Mouse (Mus musculus): ENCODE measurements around the gene Nepro.

Nepro gene

GRCm38 (mm10) chr16:44703458-44703857, 20.6 kb upstream of the Nepro start:
- DNase-seq (ENCODE audit: low spot score in 2 of 2): no peak

- no peak for DNase-seq (ENCODE audit: low spot score in 2 of 2)
Observed at GRCm38 (mm10) chr16:44716305-44717140, 7.6 kb upstream of the Nepro start.

GRCm38 (mm10) chr16:44717141-44717634, 6.9 kb upstream of the Nepro start:
- DNase-seq (ENCODE audit: low spot score in 2 of 2): no peak

- DNase-seq (ENCODE audit: low spot score in 2 of 2): no peak
Observed at GRCm38 (mm10) chr16:44717838-44718237, 6.3 kb upstream of the Nepro start.

GRCm38 (mm10) chr16:44719349-44719748, 4.8 kb upstream of the Nepro start:
- no peak for DNase-seq (ENCODE audit: low spot score in 2 of 2)

- DNase-seq (ENCODE audit: low spot score in 2 of 2): no peak
Observed at GRCm38 (mm10) chr16:44720518-44720917, 3.6 kb upstream of the Nepro start.

- no peak for DNase-seq (ENCODE audit: low spot score in 2 of 2)
Observed at GRCm38 (mm10) chr16:44722666-44723065, 1.4 kb upstream of the Nepro start.

- DNase-seq (ENCODE audit: low spot score in 2 of 2): no peak
Observed at GRCm38 (mm10) chr16:44724847-44725246, 746 bp downstream of the Nepro start.

- peak; percentile 64 to 79 for DNase-seq (ENCODE audit: low spot score in 2 of 2)
Observed at GRCm38 (mm10) chr16:44725286-44726223, 1.5 kb downstream of the Nepro start.

GRCm38 (mm10) chr16:44727525-44727924, 3.4 kb downstream of the Nepro start:
- DNase-seq (ENCODE audit: low spot score in 2 of 2): no peak

GRCm38 (mm10) chr16:44734059-44734458, 10.0 kb downstream of the Nepro start:
- DNase-seq (ENCODE audit: low spot score in 2 of 2): no peak

GRCm38 (mm10) chr16:44735676-44736075, 11.6 kb downstream of the Nepro start:
- no peak for DNase-seq (ENCODE audit: low spot score in 2 of 2)

GRCm38 (mm10) chr16:44736118-44736517, 12.0 kb downstream of the Nepro start:
- no peak for DNase-seq (ENCODE audit: low spot score in 2 of 2)

- no peak for DNase-seq (ENCODE audit: low spot score in 2 of 2)
Observed at GRCm38 (mm10) chr16:44742753-44743152, 18.7 kb downstream of the Nepro start.

- no peak for DNase-seq (ENCODE audit: low spot score in 2 of 2)
Observed at GRCm38 (mm10) chr16:44745471-44745865, 21.4 kb downstream of the Nepro start.

- peak; percentile 75 to 89 for DNase-seq (ENCODE audit: low spot score in 2 of 2)
Observed at GRCm38 (mm10) chr16:44745866-44746562, 21.9 kb downstream of the Nepro start, which contains the start of gene Gtpbp8. Gene Gtpbp8 (minus strand): TSS chr16:44746363.

GRCm38 (mm10) chr16:44748007-44748406, 23.9 kb downstream of the Nepro start:
- DNase-seq (ENCODE audit: low spot score in 2 of 2): no peak

GRCm38 (mm10) chr16:44757700-44758099, 33.6 kb downstream of the Nepro start:
- DNase-seq (ENCODE audit: low spot score in 2 of 2): no peak

GRCm38 (mm10) chr16:44761811-44762210, 37.7 kb downstream of the Nepro start:
- DNase-seq (ENCODE audit: low spot score in 2 of 2): no peak

GRCm38 (mm10) chr16:44765555-44766319, 41.6 kb downstream of the Nepro start, which contains the start of gene Cd200r1:
Gene Cd200r1 (plus strand): TSS chr16:44765736.
- DNase-seq (ENCODE audit: low spot score in 2 of 2): no peak
